Mouse (Mus musculus): ENCODE measurements around the gene Iqch. TPM values are rescaled to one million over a fixed set of nuclear protein-coding genes. Genes with fewer than 3 reads are reported as not detected.

The Iqch gene
- total RNA-seq, 2 experiments from 2014 or later = not detected

GRCm38 (mm10) chr9:63612565-63613515, 10.5 kb upstream of the Iqch start:
- no peak for DNase-seq (ENCODE audit: low spot score)

GRCm38 (mm10) chr9:63611967-63612366, 9.7 kb upstream of the Iqch start:
- no peak for DNase-seq (ENCODE audit: low spot score)

GRCm38 (mm10) chr9:63610841-63611366, 8.6 kb upstream of the Iqch start:
- peak; percentile 63 for DNase-seq (ENCODE audit: low spot score)

- DNase-seq (ENCODE audit: low spot score) = no peak
Measured at GRCm38 (mm10) chr9:63610231-63610630, 7.9 kb upstream of the Iqch start.

- no peak for DNase-seq (ENCODE audit: low spot score)
Measured at GRCm38 (mm10) chr9:63609776-63610175, 7.5 kb upstream of the Iqch start.

- peak; percentile 24 for DNase-seq (ENCODE audit: low spot score)
Measured at GRCm38 (mm10) chr9:63609246-63609645, 7.0 kb upstream of the Iqch start.

- DNase-seq (ENCODE audit: low spot score) = no peak
Measured at GRCm38 (mm10) chr9:63608006-63608405, 5.7 kb upstream of the Iqch start.

GRCm38 (mm10) chr9:63606594-63606993, 4.3 kb upstream of the Iqch start:
- DNase-seq (ENCODE audit: low spot score) = no peak

- DNase-seq (ENCODE audit: low spot score) = no peak
Measured at GRCm38 (mm10) chr9:63603849-63604248, 1.6 kb upstream of the Iqch start.

- DNase-seq (ENCODE audit: low spot score) = no peak
Measured at GRCm38 (mm10) chr9:63596660-63597059, 5.6 kb downstream of the Iqch start.

GRCm38 (mm10) chr9:63595652-63596051, 6.6 kb downstream of the Iqch start:
- no peak for DNase-seq (ENCODE audit: low spot score)

- no peak for DNase-seq (ENCODE audit: low spot score)
Measured at GRCm38 (mm10) chr9:63595032-63595431, 7.3 kb downstream of the Iqch start.

GRCm38 (mm10) chr9:63591661-63592256, 10.5 kb downstream of the Iqch start:
- DNase-seq (ENCODE audit: low spot score) = no peak

- no peak for DNase-seq (ENCODE audit: low spot score)
Measured at GRCm38 (mm10) chr9:63590592-63590991, 11.7 kb downstream of the Iqch start.

- DNase-seq (ENCODE audit: low spot score) = no peak
Measured at GRCm38 (mm10) chr9:63589209-63589608, 13.1 kb downstream of the Iqch start.

GRCm38 (mm10) chr9:63585251-63585650, 17.0 kb downstream of the Iqch start:
- DNase-seq (ENCODE audit: low spot score) = no peak

- no peak for DNase-seq (ENCODE audit: low spot score)
Measured at GRCm38 (mm10) chr9:63581778-63582177, 20.5 kb downstream of the Iqch start.

- DNase-seq (ENCODE audit: low spot score) = no peak
Measured at GRCm38 (mm10) chr9:63580046-63580445, 22.2 kb downstream of the Iqch start.

GRCm38 (mm10) chr9:63579644-63580043, 22.6 kb downstream of the Iqch start:
- DNase-seq (ENCODE audit: low spot score) = no peak

GRCm38 (mm10) chr9:63577469-63577868, 24.8 kb downstream of the Iqch start:
- no peak for DNase-seq (ENCODE audit: low spot score)

- DNase-seq (ENCODE audit: low spot score) = no peak
Measured at GRCm38 (mm10) chr9:63572874-63573273, 29.4 kb downstream of the Iqch start.

- DNase-seq (ENCODE audit: low spot score) = no peak
Measured at GRCm38 (mm10) chr9:63571895-63572294, 30.4 kb downstream of the Iqch start.

GRCm38 (mm10) chr9:63568808-63569207, 33.5 kb downstream of the Iqch start:
- DNase-seq (ENCODE audit: low spot score) = no peak
